Mouse (Mus musculus) midbrain, postnatal 0 days (tissue): ENCODE data around the gene Nfia. TPM values are rescaled to one million over a fixed set of nuclear protein-coding genes. Genes with fewer than 3 reads are reported as not detected.

ENCODE experiments used
- ATAC-seq: fragments of 200-750 bp; cut with Nextera tagmentation; 2 replicates; pipeline ENCODE4 v1.8.0; 2017; ENCODE audit warnings: moderate number of reproducible peaks, mild to moderate bottlenecking, moderate TSS enrichment, moderate library complexity; ENCODE audit not compliant: low FRiP score
- DNase-seq: peaks from one replicate; pipeline ENCODE4 v3.0.0-alpha.2; 2015; ENCODE audit warnings: low spot score
- H3K27ac ChIP-seq: fragments of 300-500 bp; sonication (generic); 2 replicates; pipeline ENCODE4 v1.5.1; 2014; ENCODE audit warnings: low read depth, mild to moderate bottlenecking, low read length, mixed read lengths
- H3K27me3 ChIP-seq: fragments of 300-500 bp; sonication (generic); 2 replicates; pipeline ENCODE4 v1.6.1; 2014; ENCODE audit warnings: low read length, control low read depth, mixed read lengths; ENCODE audit not compliant: insufficient read depth
- H3K36me3 ChIP-seq: fragments of 300-500 bp; sonication (generic); 2 replicates; pipeline ENCODE4 v1.6.1; 2014; ENCODE audit warnings: low read length, control low read depth, mixed read lengths; ENCODE audit not compliant: insufficient read depth
- H3K4me1 ChIP-seq: fragments of 300-500 bp; sonication (generic); 2 replicates; pipeline ENCODE4 v1.6.1; 2014; ENCODE audit warnings: mild to moderate bottlenecking, control low read depth, antibody characterized with exemption, low read length, mixed read lengths; ENCODE audit not compliant: insufficient read depth
- H3K4me2 ChIP-seq: fragments of 300-500 bp; sonication (generic); 2 replicates; pipeline ENCODE4 v1.6.1; 2014; ENCODE audit warnings: low read depth, mild to moderate bottlenecking, low read length, mixed read lengths; ENCODE audit not compliant: poor library complexity, severe bottlenecking
- H3K4me3 ChIP-seq: fragments of 300-500 bp; sonication (generic); 2 replicates; pipeline ENCODE4 v1.5.1; 2014; ENCODE audit warnings: low read depth, mild to moderate bottlenecking, low read length, moderate library complexity
- H3K9ac ChIP-seq: fragments of 300-500 bp; sonication (generic); replicated peaks from 2 replicates; pipeline ENCODE4 v1.6.1; 2014; ENCODE audit warnings: mild to moderate bottlenecking, low read length, moderate library complexity, mixed read lengths; ENCODE audit not compliant: poor library complexity, severe bottlenecking
- H3K9me3 ChIP-seq: fragments of 300-500 bp; sonication (generic); 2 replicates; pipeline ENCODE4 v1.6.1; 2016; ENCODE audit warnings: low read length, control low read depth
- CTCF ChIP-seq: IDR thresholded peaks from 2 replicates; pipeline ENCODE4 v1.5.1; 2016; ENCODE audit warnings: antibody characterized with exemption, mild to moderate bottlenecking
- WGBS: fragments of 180-500 bp; shearing (Covaris S2); extraction: QIAGEN DNeasy Blood & Tissue Kit; methylation state at CpG from one replicate; pipeline ENCODE4 v1.1.7; 2014; 5-methylcytosine and 5-hydroxymethylcytosine counted together
- polyA plus RNA-seq: library from polyadenylated mRNA; unstranded; fragments of >200 nt; fragmentation: Nextera tagmentation; extraction: Ambion mirVana; gene quantifications from 2 replicates; pipeline ENCODE4 v1.2.1, GENCODE M21; 2015
- total RNA-seq: library from RNA; depleted of rRNA; stranded (reverse); fragments of >200 nt; gene quantifications from 2 replicates; pipeline ENCODE4 v1.2.3, GENCODE M21; 2014

The Nfia gene
- total and polyA plus RNA-seq, 2 experiments from 2014 or later = 35.7 to 51.7 TPM

GRCm38 (mm10) chr4:98044611-98045010, 272.1 kb downstream of the Nfia start:
- no peaks in the 10 kb centered on the region for H3K36me3 ChIP-seq
- H3K9me3 ChIP-seq = no peaks in the 10 kb centered on the region
- H3K27me3 ChIP-seq = no peaks in the 10 kb centered on the region
- no peak for TF ChIP-seq CTCF
- H3K4me1 ChIP-seq = no peaks in the 10 kb centered on the region
- 92% methylated on average over 8 of the region's 8 CpGs for WGBS
- H3K27ac ChIP-seq = no peak overlapping the region
- H3K4me3 ChIP-seq = no peak overlapping the region
- DNase-seq (no peak), ATAC-seq (no peak)
- no peak overlapping the region for H3K9ac ChIP-seq
- H3K4me2 ChIP-seq = no peak overlapping the region

GRCm38 (mm10) chr4:98047369-98047768, 274.8 kb downstream of the Nfia start:
- no peaks in the 10 kb centered on the region for H3K36me3 ChIP-seq
- no peak overlapping the region for H3K4me2 ChIP-seq
- no peak overlapping the region for H3K27ac ChIP-seq
- ATAC-seq (no peak), DNase-seq (peak; percentile 64)
- no peaks in the 10 kb centered on the region for H3K9me3 ChIP-seq
- no peak for TF ChIP-seq CTCF
- no peaks in the 10 kb centered on the region for H3K27me3 ChIP-seq
- H3K9ac ChIP-seq = no peak overlapping the region
- H3K4me1 ChIP-seq = no peaks in the 10 kb centered on the region
- no peak overlapping the region for H3K4me3 ChIP-seq

GRCm38 (mm10) chr4:98049584-98049983, 277.1 kb downstream of the Nfia start:
- no peaks in the 10 kb centered on the region for H3K9me3 ChIP-seq
- no peaks in the 10 kb centered on the region for H3K36me3 ChIP-seq
- H3K27me3 ChIP-seq = no peaks in the 10 kb centered on the region
- H3K9ac ChIP-seq = no peak overlapping the region
- DNase-seq = no peak
- no peak overlapping the region for H3K27ac ChIP-seq
- TF ChIP-seq CTCF = no peak
- H3K4me1 ChIP-seq = no peaks in the 10 kb centered on the region
- 66% methylated on average over 7 of the region's 7 CpGs for WGBS
- no peak for ATAC-seq
- H3K4me3 ChIP-seq = no peak overlapping the region
- no peak overlapping the region for H3K4me2 ChIP-seq

- Histone ChIP-seq H3K4me1 (no peaks in the 10 kb centered on the region), H3K36me3 (no peaks in the 10 kb centered on the region), H3K27me3 (no peaks in the 10 kb centered on the region), H3K4me3 (no peak overlapping the region), H3K27ac (no peak overlapping the region), H3K9me3 (no peaks in the 10 kb centered on the region), H3K9ac (no peak overlapping the region), H3K4me2 (no peak overlapping the region)
- 76% methylated on average over 8 of the region's 8 CpGs for WGBS
- no peak for TF ChIP-seq CTCF
- DNase-seq (no peak), ATAC-seq (no peak)
Observed at GRCm38 (mm10) chr4:98050003-98050620, 277.6 kb downstream of the Nfia start.

- peak; percentile 7 for DNase-seq
Observed at GRCm38 (mm10) chr4:98050781-98051180, 278.2 kb downstream of the Nfia start.

GRCm38 (mm10) chr4:98051326-98051725, 278.8 kb downstream of the Nfia start:
- Histone ChIP-seq H3K9ac (no peak overlapping the region), H3K4me3 (no peak overlapping the region)
- no peak for TF ChIP-seq CTCF

More at GRCm38 (mm10) chr4:98050781-98051180, 278.2 kb downstream of the Nfia start:
- Histone ChIP-seq H3K36me3 (no peaks in the 10 kb centered on the region), H3K27ac (no peak overlapping the region), H3K9me3 (no peaks in the 10 kb centered on the region), H3K4me1 (no peaks in the 10 kb centered on the region), H3K4me3 (no peak overlapping the region), H3K27me3 (no peaks in the 10 kb centered on the region), H3K4me2 (no peak overlapping the region), H3K9ac (no peak overlapping the region)
- 58% methylated on average over 10 of the region's 10 CpGs for WGBS
- ATAC-seq = no peak
- TF ChIP-seq CTCF = no peak

More at GRCm38 (mm10) chr4:98051326-98051725, 278.8 kb downstream of the Nfia start:
- Histone ChIP-seq H3K27me3 (no peaks in the 10 kb centered on the region), H3K4me2 (no peak overlapping the region), H3K27ac (no peak overlapping the region), H3K36me3 (no peaks in the 10 kb centered on the region), H3K4me1 (no peaks in the 10 kb centered on the region), H3K9me3 (no peaks in the 10 kb centered on the region)
- 75% methylated on average over 3 of the region's 3 CpGs for WGBS
- ATAC-seq (no peak), DNase-seq (no peak)
